Mouse (Mus musculus): ENCODE measurements around the gene Pprc1.
A peak's percentile ranks its signal among the peaks of the same experiment; 100 is the strongest.

DNA sequence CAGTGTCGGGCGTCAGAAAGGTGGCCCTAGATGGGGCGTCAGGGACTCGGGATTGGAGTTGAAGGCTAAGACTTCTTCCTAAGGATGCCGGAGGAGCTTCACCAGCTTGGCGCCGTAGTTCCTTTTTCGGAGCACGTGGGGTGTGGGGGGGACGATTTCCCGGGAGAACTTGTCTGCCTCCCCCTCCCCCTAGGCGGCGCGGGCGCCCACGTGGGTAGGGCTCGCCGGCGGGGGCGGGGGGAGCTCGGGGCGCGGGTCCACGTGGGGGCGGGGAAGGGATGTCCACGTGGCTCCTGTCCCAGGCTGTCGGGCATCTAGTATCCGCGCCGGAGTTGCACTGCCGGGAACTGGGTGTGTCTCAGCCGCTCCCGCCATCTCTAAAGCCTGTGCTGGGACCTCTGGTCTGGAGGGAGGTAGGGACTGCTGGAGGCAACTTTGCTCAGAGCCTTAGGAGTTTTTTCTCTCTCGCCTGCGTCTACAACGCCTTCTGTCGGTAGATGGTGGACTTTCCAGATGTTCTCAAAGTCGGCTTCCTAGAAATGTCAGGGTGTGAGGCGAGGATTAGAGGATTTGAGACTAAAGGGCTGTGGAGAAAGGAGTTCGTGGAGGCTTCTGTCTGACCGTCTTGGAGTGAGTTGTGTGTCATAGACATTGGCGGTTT, 12.4 kb downstream of the Pprc1 start:
- TF ChIP-seq CTCF (IDR thresholded peaks at IDR 0.05; ENCODE audit: extremely low read depth, insufficient read length, insufficient replicate concordance, low read depth, low read length), result peak; percentile 8; the same call in 1 of the 2 replicates
- no peak for TF ChIP-seq POLR2A (IDR thresholded peaks at IDR 0.05; ENCODE audit: low read depth, low read length)
